Mouse (Mus musculus): ENCODE results near the gene Asb11.

Asb11 gene

GRCm38 (mm10) chrX:164445601-164446000 is 8.8 kb downstream of the Asb11 start:
- DNase-seq (ENCODE audit: low spot score in 2 of 2), result no peak

DNA sequence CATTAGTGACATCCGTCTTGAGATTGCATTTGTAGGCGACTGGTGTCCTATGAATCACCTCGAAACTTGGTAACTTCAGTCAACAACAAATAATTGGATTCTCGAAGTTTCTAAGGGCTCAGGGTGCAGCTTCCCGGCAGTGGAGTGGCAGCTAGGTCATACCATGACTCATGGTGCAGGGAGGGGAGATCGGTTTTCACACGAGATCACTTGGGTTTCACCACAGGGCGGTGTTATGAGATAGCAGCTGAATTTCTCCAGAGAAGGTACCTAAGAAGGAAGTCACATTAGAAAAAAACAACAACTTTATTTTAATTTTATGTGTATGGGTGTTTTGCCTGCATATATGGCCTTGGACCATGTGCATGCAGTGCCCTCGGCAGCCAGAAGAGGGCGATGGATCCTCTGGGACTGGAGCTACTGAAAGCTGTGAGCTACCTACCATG is 9.3 kb downstream of the Asb11 start:
- peak in 1 of 2 experiments; percentile 4 for DNase-seq (ENCODE audit: low spot score in 2 of 2)

- no peak for DNase-seq (ENCODE audit: low spot score in 2 of 2)
These were observed 10.3 kb downstream of the Asb11 start for GRCm38 (mm10) chrX:164446835-164447681.

DNA sequence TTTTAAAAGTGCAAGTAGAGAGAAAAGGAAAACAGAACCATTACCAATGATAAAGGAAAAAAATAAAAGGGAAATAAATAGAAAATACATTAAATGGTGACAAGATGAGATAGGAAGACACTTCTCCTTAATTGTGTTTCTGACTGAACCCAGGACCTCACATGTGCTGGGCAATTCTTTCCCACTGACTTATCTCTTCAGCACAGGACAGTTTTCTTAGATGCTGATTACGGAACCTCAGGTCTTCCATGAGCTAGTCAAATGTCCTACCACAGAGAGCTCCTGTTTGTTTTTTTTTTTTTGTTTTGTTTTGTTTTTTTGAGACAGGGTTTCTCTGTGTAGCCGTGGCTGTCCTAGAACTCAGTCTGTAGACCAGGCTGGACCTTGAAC is 10.9 kb downstream of the Asb11 start:
- no peak for DNase-seq (ENCODE audit: low spot score in 2 of 2)

DNA sequence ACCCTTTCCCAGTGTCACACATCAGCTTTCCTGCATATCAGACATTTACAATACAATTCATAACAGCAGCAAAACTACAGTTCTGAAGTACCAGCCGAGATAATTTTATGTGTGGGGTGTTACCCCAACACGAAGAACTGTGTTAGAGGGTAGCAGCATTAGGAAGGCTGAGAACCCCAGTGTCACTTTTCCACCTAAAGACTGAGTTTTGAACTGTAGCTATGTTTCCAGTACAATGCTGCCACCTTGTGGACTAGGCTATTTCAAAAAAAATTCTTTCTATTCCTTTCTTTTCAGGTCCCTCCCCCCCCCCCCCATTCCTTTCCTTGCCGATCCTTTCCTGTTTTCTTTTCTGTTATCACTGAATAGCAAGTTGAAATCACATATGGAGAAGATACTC is 12.4 kb downstream of the Asb11 start:
- DNase-seq (ENCODE audit: low spot score in 2 of 2), result peak in 1 of 2 experiments; percentile 23

DNA sequence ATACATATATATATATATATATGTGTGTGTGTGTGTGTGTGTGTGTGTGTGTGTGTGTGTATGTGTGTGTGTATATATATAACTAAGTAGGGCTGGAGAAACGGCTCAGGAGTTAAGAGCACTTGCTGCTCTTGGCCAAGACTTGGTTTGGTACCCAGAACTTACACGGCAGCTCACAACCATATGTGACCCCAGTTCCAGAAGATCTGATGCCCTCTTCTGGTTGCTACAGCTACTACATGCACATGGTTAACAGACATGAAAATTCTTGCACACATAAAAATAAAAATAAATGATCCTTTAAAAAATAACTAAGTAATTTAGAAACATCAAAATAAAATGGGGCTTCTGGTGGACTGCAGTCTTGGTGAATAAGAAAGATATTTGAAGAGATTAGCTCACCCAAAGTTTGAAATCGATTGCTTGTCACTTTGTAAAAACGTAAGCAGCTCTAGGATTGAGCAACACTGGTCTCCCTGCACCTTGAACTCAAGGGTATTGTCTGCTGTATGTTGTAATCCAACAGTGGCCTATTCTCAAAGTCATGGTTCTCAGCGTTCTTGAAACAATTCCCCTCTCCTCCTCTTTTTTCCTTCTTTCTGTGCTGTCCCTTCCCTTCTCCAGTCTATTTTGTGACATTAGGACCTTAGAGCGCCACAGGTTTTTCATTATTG is 22.5 kb downstream of the Asb11 start:
- no peak for DNase-seq (ENCODE audit: low spot score in 2 of 2)

GRCm38 (mm10) chrX:164502258-164502657 is 65.5 kb downstream of the Asb11 start:
- DNase-seq (ENCODE audit: low spot score in 2 of 2), result no peak

DNA sequence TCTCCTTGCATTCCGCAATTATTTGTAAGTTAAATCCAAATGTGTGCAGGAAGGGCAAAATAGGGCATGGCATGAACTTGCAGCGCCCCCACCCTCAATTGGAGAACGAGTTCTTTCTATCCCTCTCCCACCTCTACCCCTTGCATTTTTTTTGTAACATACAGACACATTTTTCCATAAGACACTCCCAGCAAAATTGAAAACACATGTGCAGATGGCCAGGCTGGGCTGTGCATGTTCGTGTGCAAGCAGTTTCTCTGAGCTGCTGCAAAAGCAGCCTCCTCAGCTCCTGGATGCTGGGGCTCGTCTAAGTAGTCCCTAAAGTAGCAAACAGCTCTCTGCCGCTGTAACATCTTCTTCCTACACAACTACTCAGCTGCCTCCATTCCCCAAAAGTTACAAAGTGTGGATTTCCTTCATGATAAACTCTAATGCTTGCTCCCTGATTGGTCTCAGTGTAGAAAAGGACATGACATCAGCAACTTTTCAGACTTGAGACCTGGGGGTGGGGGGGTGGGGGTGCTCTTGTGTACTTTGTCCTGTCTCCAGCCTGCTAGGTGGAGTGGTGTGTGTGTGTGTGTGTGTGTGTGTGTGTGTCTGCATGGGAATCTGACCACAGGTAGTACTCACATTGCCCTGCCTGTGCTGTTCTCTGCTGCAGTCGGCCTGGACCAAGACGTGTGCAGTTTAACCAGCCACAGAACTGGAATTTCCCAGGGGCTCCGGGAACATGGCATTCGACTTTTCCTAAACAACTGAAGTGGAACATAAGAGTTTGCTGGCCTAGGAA is 69.1 kb downstream of the Asb11 start, which contains the start of gene Asb9:
Gene Asb9 (plus strand): TSS at position 619 of the 790 bp plus-strand sequence.
- DNase-seq (ENCODE audit: low spot score in 2 of 2), result no peak

DNA sequence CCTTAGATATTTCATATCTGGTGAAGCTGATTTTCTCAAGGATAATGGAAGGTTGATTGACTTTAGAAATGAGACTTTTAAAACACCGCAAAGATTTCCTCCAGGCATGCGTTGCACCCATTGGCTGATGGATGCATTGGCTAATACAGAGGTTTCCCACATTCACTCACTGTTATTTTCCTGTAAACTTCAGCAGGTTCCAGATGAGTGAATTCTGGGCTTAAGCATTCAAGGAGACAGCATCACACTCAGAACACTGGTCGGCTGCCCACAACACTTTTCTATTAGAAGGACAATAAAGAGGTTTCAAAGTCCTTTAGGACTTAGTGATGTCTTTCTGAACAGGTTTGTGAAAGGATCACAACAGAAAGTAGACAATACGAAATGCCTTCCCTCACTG is 70.3 kb downstream of the Asb11 start:
- DNase-seq (ENCODE audit: low spot score in 2 of 2), result no peak

GRCm38 (mm10) chrX:164508728-164509127 is 71.9 kb downstream of the Asb11 start:
- DNase-seq (ENCODE audit: low spot score in 2 of 2), result no peak
